Mouse (Mus musculus) embryonic fibroblast, embryonic 13.5 days (primary cell): Measurements from ENCODE around the gene Pgls. TPM values are rescaled to one million over a fixed set of nuclear protein-coding genes. Genes with fewer than 3 reads are reported as not detected.

ENCODE experiments used
- H3K27ac ChIP-seq: 2 replicates; pipeline ENCODE4 v1.5.1; 2012; ENCODE audit warnings: low read length, control low read depth, inconsistent platforms; ENCODE audit not compliant: insufficient read depth
- H3K4me1 ChIP-seq: 2 replicates; pipeline ENCODE4 v1.6.1; 2011; ENCODE audit warnings: low read length; ENCODE audit not compliant: control insufficient read depth, insufficient read depth
- H3K4me3 ChIP-seq: 2 replicates; pipeline ENCODE4 v1.5.1; 2011; ENCODE audit warnings: mild to moderate bottlenecking, control low read depth, low read length; ENCODE audit not compliant: insufficient read depth
- CTCF ChIP-seq: IDR thresholded peaks from 2 replicates; pipeline ENCODE4 v1.5.1; 2011; ENCODE audit warnings: mild to moderate bottlenecking, control low read depth, low read length, moderate library complexity, borderline replicate concordance; ENCODE audit not compliant: insufficient read depth
- POLR2A ChIP-seq: IDR thresholded peaks from 2 replicates; pipeline ENCODE4 v1.6.1; 2011; ENCODE audit warnings: low read depth, mild to moderate bottlenecking, control low read depth, low read length, moderate library complexity
- polyA plus RNA-seq: library from polyadenylated mRNA; stranded (reverse); fragments of >200 nt; gene quantifications from 2 replicates; pipeline ENCODE4 v1.2.4, GENCODE M21; 2011; ENCODE audit warnings: low read depth; ENCODE audit not compliant: missing spikeins, insufficient read length

Gene Pgls
- polyA plus RNA-seq, 1 experiment = 86.0 TPM

DNA sequence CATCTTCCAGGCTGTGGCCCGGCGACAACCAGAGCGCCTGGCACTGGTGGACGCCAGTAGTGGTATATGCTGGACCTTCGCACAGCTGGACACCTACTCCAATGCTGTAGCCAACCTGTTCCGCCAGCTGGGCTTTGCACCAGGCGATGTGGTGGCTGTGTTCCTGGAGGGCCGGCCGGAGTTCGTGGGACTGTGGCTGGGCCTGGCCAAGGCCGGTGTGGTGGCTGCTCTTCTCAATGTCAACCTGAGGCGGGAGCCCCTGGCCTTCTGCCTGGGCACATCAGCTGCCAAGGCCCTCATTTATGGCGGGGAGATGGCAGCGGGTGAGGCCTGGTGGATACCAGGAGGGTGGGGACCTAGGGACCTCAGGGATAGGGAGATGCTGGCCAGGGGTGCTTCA lies 12.5 kb upstream of the Pgls start:
- no peak overlapping the region for H3K4me3 ChIP-seq
- TF ChIP-seq CTCF (no peak), POLR2A (no peak)
- H3K27ac ChIP-seq = peak overlapping the region; percentile 30; the same call in 1 of the 2 replicates
- peaks cover 13% of the 10 kb centered on the region for H3K4me1 ChIP-seq

DNA sequence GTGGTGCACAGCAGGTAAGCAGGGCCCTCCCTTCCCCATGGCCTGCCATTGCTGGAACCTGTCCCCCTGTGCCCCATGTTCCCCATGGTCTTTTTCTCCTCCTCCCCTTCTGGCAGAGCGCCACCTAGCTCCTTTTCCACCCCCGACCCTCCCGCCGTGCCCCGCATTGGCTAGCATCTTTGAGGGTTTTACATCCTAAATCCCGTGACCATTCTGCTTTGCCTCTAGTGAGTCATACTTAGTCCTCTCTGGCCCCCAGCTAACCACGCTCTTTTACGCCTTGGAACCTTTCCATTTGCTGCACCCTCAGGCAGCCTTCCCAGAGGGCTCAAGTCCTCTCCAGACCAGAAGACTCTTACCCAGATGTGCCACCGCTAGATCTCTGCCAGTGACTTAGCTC lies 11.8 kb upstream of the Pgls start:
- H3K4me1 ChIP-seq = peaks cover 11% of the 10 kb centered on the region
- H3K27ac ChIP-seq = no peak overlapping the region
- TF ChIP-seq POLR2A = no peak
- H3K4me3 ChIP-seq = no peak overlapping the region

DNA sequence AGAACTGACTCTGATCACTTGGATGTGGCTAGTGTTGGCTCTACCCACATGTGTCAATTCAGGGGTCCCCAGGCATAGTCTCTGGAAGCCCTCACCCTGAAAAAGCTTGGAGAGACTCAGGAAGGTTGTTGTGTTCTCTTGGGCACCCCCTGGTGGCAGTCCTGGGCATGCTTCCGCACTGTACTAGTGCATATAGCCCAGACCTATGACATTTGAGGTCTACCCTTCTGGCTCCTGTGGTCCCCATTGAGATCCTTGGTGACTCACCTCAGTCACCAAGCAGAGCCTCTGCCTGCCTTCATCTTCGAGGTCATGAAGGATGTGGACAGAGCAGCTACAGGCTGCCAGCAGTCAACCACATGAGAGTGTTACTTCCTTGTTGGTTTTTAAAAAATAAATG lies 5.1 kb upstream of the Pgls start:
- Histone ChIP-seq H3K27ac (no peak overlapping the region), H3K4me1 (peaks cover 4% of the 10 kb centered on the region; the same call in 1 of the 2 replicates), H3K4me3 (no peak overlapping the region)
- TF ChIP-seq CTCF = peak; percentile 47; the same call in 1 of the 2 replicates
- TF ChIP-seq POLR2A = no peak

DNA sequence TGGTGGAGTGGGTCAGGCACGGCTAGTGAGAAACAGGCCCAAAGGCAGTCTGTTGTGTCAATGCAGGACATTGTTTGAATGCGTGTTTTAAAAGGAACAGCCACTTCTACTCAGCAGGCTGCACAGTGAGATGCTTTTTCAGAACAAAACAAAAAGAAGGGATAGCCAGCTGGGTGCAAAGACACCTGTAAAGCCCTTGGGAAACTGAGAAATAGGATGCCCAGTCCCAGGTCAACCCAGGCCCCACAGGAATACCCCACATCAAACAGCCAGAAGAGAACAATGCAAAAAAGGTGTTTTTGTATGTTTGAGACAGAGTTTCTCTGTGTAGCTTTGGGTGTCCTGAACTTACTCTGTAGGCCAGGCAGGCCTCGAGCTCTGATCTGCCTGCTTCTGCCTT lies 3.2 kb upstream of the Pgls start:
- TF ChIP-seq CTCF (no peak), POLR2A (no peak)
- Histone ChIP-seq H3K4me3 (no peak overlapping the region), H3K4me1 (peaks cover 9% of the 10 kb centered on the region), H3K27ac (no peak overlapping the region)

DNA sequence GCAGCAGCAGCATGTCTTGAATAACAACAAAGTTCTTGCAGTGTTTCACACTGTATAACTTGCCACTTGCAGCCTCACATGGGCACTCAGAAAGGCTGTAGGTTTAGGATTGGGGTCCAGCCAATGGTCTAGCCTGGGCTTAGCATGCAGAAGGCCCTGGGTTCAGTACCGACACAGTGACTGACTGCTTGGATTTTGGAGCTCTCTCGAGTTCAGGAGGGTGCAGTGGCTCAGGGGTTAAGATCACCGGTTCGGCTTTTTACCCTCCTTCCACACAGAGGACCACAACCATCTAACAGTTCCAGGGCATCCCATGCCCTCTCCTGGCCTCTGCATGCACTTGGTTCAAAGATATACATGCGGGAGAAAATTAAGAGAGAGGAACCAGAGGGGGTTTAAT lies 959 bp upstream of the Pgls start:
- H3K27ac ChIP-seq = peak overlapping the region; percentile 65
- TF ChIP-seq CTCF = no peak
- TF ChIP-seq POLR2A = no peak
- H3K4me3 ChIP-seq = peak overlapping the region; percentile 90
- H3K4me1 ChIP-seq = peaks cover 9% of the 10 kb centered on the region

DNA sequence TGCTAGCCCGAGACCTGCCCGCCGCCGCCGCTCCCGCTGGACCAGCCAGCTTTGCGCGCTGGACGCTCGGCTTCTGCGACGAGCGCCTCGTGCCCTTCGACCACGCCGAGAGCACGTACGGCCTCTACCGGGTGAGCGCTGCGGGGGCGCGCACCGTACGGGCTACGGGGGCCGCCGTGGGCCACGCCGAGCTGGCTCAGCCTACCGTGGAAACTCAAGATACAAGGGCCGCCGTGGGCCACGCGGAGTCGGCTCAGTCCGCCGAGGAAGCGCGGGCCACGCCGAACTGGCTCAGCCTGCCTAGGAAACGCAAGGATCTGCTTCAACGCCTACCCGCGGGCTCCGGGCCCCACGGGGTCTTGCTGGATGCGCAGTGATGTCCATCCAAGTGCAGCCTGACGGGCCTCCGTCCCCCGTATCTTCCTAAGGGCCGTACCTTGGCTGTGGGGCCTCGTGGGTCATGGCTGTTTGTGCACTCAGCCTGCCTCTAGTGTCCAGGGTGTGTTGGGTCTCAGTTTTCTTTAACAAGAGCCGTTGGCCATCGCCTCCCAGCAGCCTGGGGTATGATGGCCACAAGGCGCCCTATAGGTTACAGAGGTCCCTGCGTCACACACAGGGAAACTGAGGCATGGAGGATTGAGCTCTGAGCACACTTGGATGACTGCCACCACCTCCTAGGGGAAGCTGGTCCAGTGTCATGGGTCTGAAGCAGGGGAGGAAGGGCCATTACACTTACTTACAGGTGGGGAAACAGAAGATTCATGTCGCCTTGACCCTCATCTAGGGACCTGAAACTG lies 596 bp downstream of the Pgls start:
- no peak for TF ChIP-seq CTCF
- 0 out of 2 replicates have a peak, but pooled peaks have one; percentile 7 for TF ChIP-seq POLR2A
- peak overlapping the region; percentile 73 for H3K4me3 ChIP-seq
- H3K4me1 ChIP-seq = peaks cover 9% of the 10 kb centered on the region
- peak overlapping the region; percentile 91 for H3K27ac ChIP-seq

DNA sequence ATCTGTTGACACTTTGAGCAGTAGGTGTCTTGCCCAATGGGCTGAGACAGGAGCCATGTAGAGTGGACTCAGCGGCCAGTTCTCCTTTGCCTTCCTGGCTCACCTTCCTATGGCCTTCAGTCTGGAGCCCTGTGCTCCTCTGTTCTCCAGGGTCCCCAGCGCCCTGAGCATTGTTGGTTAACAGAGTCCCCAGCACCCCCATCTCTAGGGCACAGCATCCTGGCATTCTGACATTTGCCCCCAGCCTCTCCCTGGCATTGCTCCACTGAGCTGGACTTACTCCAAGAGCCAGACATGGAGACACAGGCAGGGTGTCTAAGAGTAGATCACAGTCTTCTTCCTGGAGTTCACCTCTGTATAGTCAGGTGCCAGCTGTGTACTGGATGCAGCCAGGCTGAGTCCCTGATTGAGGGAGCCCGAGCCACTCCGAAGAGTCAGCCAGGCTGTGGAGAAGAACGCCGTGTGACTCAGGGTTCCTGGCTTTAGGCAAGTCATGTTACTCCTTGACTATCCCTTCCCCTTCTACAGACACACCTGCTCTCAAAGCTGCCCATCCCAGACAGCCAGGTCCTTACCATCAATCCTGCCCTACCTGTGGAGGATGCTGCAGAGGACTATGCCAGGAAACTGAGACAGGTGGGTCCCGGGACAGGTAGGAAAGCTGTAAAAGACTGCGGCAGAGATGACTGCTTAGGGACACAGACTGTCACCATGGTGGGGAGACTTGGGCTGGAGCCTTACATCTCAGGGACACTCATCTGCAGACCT lies 1.8 kb downstream of the Pgls start:
- TF ChIP-seq POLR2A = no peak; the same call in none of the 2 replicates
- TF ChIP-seq CTCF = no peak
- Histone ChIP-seq H3K4me3 (no peak overlapping the region), H3K27ac (no peak overlapping the region), H3K4me1 (peaks cover 9% of the 10 kb centered on the region)

DNA sequence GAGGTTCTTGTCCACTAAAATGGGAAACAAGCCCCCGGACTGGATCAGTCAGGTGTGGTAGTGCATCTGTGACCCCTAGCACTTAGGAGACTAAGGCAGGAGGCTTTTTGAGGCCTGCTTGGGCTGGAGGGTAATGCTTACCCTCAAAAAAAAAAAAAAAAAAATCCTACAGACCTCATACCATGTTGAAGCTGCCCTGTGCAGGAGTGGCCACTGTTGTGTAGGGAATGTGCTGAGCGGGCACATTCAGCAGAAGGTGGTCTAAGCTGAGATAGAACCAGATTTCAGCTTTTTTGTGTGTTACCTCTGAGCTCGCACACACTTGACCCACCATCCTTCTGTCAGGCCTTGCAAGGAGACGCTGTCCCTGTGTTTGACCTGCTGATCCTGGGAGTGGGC lies 2.3 kb downstream of the Pgls start:
- Histone ChIP-seq H3K27ac (no peak overlapping the region), H3K4me3 (no peak overlapping the region), H3K4me1 (peaks cover 9% of the 10 kb centered on the region)
- TF ChIP-seq CTCF (no peak), POLR2A (no peak)

DNA sequence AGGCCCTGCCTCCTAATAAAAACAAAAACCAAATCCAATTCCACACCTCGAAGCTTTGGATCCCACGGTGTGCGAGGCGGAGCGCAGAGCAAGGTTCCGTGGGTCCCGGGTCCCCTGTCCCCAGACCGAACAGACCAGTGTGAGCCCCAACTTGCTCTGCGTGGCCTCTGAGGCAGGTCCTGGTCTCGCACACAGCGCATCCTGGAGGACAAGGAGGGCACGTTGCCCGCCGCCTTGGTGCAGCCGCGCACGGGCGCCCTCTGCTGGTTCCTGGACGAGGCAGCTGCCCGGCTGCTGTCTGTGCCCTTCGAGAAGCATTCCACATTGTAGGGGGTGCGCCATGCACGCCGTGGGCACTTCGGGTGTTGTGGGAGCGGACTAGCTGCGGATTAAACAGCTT lies 3.9 kb downstream of the Pgls start:
- Histone ChIP-seq H3K4me1 (peaks cover 8% of the 10 kb centered on the region), H3K27ac (no peak overlapping the region), H3K4me3 (no peak overlapping the region)
- TF ChIP-seq POLR2A (no peak), CTCF (peak; percentile 99)

DNA sequence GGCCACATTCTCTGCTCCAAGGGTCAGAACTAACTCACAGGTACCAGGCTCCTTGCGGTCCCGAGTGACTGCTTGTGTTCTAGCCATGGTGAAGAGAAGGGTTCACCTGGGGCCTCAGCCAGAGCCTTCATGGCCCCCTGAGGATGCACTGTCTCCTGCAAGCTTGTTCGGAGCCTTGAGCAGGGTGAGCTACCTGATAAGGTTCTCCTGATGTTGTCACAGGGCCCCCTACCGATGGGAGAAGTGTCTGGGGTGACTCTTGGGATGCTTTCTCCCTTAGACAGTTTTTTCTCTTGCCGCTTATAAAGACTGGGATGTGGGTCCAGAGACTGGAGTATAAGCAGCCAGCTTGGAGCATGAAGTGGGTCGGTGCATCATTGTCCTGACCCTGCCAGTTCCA lies 4.4 kb downstream of the Pgls start:
- TF ChIP-seq POLR2A = no peak
- TF ChIP-seq CTCF = no peak
- Histone ChIP-seq H3K27ac (no peak overlapping the region), H3K4me3 (no peak overlapping the region), H3K4me1 (peaks cover 5% of the 10 kb centered on the region)
